Mouse (Mus musculus) embryonic facial prominence, embryonic 11.5 days (tissue): Measurements from ENCODE around the gene Brix1. TPM values are rescaled to one million over a fixed set of nuclear protein-coding genes. Genes with fewer than 3 reads are reported as not detected.

Experiments
- ATAC-seq: fragments of 200-750 bp; cut with Nextera tagmentation; replicated peaks from 2 replicates; pipeline ENCODE4 v1.8.0; 2017; ENCODE audit warnings: low read depth; ENCODE audit not compliant: insufficient number of reproducible peaks, low FRiP score, low TSS enrichment
- DNase-seq: peaks from one replicate; pipeline ENCODE4 v3.0.0-alpha.2; 2015; ENCODE audit warnings: low spot score
- H3K27ac ChIP-seq: fragments of 300-500 bp; sonication (generic); replicated peaks from 2 replicates; pipeline ENCODE4 v1.5.1; 2014; ENCODE audit warnings: mild to moderate bottlenecking, low read depth, low read length, control low read depth
- H3K27me3 ChIP-seq: fragments of 300-500 bp; sonication (generic); 2 replicates; pipeline ENCODE4 v1.6.1; 2014; ENCODE audit warnings: mild to moderate bottlenecking, low read length, moderate library complexity, mixed read lengths; ENCODE audit not compliant: control insufficient read depth, insufficient read depth
- H3K36me3 ChIP-seq: fragments of 300-500 bp; sonication (generic); replicated peaks from 2 replicates; pipeline ENCODE4 v1.6.1; 2014; ENCODE audit warnings: low read depth, mild to moderate bottlenecking, low read length, moderate library complexity, mixed read lengths; ENCODE audit not compliant: control insufficient read depth, insufficient read depth
- H3K4me1 ChIP-seq: fragments of 300-500 bp; sonication (generic); 2 replicates; pipeline ENCODE4 v1.6.1; 2014; ENCODE audit warnings: low read length, mixed read lengths; ENCODE audit not compliant: control insufficient read depth, insufficient read depth
- H3K4me2 ChIP-seq: fragments of 300-500 bp; sonication (generic); 2 replicates; pipeline ENCODE4 v1.6.1; 2014; ENCODE audit warnings: low read depth, mild to moderate bottlenecking, control low read depth, low read length, moderate library complexity
- H3K4me3 ChIP-seq: fragments of 300-500 bp; sonication (generic); 2 replicates; pipeline ENCODE4 v1.5.1; 2014; ENCODE audit warnings: low read depth, low read length, control low read depth
- H3K9ac ChIP-seq: fragments of 300-500 bp; sonication (generic); replicated peaks from 2 replicates; pipeline ENCODE4 v1.6.1; 2014; ENCODE audit warnings: mild to moderate bottlenecking, control low read depth, low read length
- H3K9me3 ChIP-seq: fragments of 300-500 bp; sonication (generic); replicated peaks from 2 replicates; pipeline ENCODE4 v1.6.1; 2016; ENCODE audit warnings: mild to moderate bottlenecking, low read length, inconsistent platforms, mixed read lengths; ENCODE audit not compliant: control insufficient read depth
- WGBS: fragments of 180-500 bp; shearing (Covaris S2); extraction: QIAGEN DNeasy Blood & Tissue Kit; methylation state at CpG from one replicate; pipeline ENCODE4 v1.1.7; 2014; 5-methylcytosine and 5-hydroxymethylcytosine counted together
- polyA plus RNA-seq: library from polyadenylated mRNA; unstranded; fragments of >200 nt; fragmentation: Nextera tagmentation; extraction: Ambion mirVana; gene quantifications from 2 replicates; pipeline ENCODE4 v1.2.1, GENCODE M21; 2014

Gene Brix1
- polyA plus RNA-seq, 1 experiment from 2014 or later: 185 TPM

DNA sequence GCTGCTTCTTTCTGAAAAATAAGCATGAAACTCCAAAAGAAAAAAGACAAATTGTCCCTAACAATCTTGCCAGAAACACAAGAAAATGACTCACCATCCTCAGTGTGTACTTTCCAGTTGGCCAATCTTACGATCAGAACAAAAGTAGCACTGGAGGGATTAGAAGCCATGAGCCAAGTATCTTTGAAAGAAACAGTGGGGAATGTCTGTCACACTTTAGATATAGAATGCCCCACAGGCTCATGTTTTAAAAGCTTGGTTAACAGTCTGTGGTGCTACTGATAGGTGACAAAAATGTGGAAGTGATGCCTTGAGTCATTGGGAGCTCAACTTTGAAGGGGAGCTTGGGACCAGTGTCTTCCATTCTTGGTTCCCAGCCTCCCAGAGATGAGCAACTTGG is 43.5 kb downstream of the Brix1 start:
- H3K27me3 ChIP-seq: no peaks in the 10 kb centered on the region
- no peak overlapping the region for H3K4me3 ChIP-seq
- H3K4me1 ChIP-seq: no peaks in the 10 kb centered on the region
- no peaks in the 10 kb centered on the region for H3K36me3 ChIP-seq
- H3K4me2 ChIP-seq: no peak overlapping the region
- WGBS: 95% methylated on average over 1 of the region's 1 CpGs
- DNase-seq (no peak), ATAC-seq (no peak)
- H3K9ac ChIP-seq: no peak overlapping the region
- no peak overlapping the region for H3K27ac ChIP-seq
- no peaks in the 10 kb centered on the region for H3K9me3 ChIP-seq

DNA sequence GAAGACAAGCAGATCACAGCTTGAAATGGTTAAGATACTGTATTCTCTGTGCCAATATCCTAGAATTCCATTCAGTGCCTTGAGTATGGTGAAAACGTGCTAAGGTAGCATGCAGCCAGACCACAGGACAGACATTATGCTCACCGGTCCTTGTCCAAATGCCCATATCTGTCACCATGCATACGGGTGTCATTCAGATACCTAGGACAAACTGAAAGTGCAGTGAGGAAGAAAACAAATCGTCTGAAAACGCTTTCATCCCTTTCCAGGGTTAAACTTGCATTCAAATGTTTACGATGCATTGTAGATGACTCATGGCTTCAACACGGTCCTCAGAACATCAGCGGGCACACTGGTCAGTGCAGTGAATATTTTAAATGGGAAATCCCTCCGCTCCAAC is 44.3 kb downstream of the Brix1 start:
- Histone ChIP-seq H3K36me3 (no peaks in the 10 kb centered on the region), H3K27me3 (no peaks in the 10 kb centered on the region), H3K9me3 (no peaks in the 10 kb centered on the region), H3K27ac (no peak overlapping the region), H3K4me3 (no peak overlapping the region), H3K4me1 (no peaks in the 10 kb centered on the region), H3K9ac (no peak overlapping the region), H3K4me2 (no peak overlapping the region)
- DNase-seq (no peak), ATAC-seq (no peak)
- 92% methylated on average over 9 of the region's 9 CpGs for WGBS

DNA sequence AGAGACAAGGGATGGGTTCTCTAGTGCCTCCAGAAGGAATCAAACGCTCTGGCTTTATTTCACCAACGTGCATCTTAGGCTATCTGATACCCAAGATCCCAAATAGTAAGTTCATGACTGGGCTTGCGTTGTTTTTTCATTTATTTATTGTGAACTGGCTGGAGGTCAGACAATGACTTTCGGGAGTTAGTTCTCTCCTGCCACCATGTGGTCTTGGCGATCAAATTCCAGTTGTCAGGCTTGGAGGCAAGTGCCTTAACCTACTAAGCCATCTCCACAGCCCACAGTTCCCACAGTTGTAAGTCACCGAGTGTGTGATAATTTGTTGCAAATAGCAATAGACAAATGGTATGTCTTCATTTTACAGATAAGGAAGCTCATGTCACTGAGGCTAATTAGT is 45.8 kb downstream of the Brix1 start:
- H3K27ac ChIP-seq: no peak overlapping the region
- H3K9ac ChIP-seq: no peak overlapping the region
- DNase-seq: no peak
- 78% methylated on average over 6 of the region's 6 CpGs for WGBS
- H3K27me3 ChIP-seq: no peaks in the 10 kb centered on the region
- H3K4me3 ChIP-seq: no peak overlapping the region
- no peaks in the 10 kb centered on the region for H3K4me1 ChIP-seq
- H3K36me3 ChIP-seq: no peaks in the 10 kb centered on the region
- H3K9me3 ChIP-seq: no peaks in the 10 kb centered on the region
- no peak for ATAC-seq
- no peak overlapping the region for H3K4me2 ChIP-seq

DNA sequence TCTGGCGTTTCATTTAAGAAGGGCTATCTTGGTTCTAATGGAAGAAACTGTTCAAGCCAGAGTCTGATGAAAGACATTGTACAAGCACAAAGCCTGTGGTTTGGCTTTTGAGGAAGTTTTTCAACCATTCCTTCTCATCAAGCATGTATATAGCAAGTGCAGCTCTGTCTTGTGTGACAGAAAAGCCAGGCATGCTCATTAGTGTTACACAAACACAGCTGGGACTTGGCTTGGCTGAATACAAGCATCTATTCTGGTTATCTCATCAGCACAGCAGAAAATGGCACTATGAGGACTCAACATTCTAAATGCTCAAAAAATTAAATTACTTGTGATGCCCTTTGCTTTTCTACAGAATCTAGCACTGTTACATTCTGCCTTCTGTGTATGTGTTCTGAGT is 48.9 kb downstream of the Brix1 start:
- DNase-seq (no peak), ATAC-seq (no peak)
- Histone ChIP-seq H3K27me3 (no peaks in the 10 kb centered on the region), H3K4me3 (no peak overlapping the region), H3K9ac (no peak overlapping the region), H3K4me1 (no peaks in the 10 kb centered on the region), H3K27ac (no peak overlapping the region), H3K36me3 (no peaks in the 10 kb centered on the region), H3K4me2 (no peak overlapping the region), H3K9me3 (no peaks in the 10 kb centered on the region)
- WGBS: 83% methylated on average over 1 of the region's 1 CpGs

DNA sequence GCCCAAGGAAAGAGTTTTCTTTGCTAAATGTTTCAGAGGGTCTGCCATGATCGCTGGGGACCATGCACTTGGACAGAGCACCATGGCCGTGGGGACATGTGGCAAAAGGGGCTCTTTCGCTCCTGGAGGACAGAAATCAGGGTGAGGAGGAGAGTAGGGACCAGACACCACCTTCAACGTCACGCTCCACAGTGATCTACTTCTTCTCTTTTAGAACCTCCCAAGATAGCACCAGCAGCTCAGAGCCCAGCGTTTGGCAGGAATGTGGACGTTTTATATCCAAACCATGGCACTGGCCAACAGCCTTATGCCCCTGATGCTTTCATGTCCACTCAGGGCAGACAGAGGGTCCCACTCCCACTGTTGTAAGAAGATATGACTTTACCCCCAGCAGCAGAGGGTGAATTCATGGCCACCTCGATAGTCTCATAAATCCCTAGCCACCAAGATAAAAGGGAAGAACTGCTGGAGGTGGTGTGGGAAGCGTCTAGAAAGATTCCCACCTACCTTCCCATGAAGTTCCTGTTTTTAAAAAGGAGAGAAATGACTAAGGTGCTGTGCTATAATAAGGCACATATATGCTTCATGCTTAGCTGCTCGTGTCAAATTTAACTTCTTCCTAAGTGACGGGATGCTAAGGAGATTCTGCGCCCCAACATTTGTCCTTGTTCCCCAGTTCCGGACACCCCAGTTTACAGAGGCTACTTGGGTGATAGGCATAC is 59.0 kb downstream of the Brix1 start:
- DNase-seq (no peak), ATAC-seq (no peak)
- Histone ChIP-seq H3K4me3 (no peak overlapping the region), H3K4me2 (no peak overlapping the region), H3K27ac (no peak overlapping the region), H3K27me3 (no peaks in the 10 kb centered on the region), H3K9ac (no peak overlapping the region), H3K36me3 (no peaks in the 10 kb centered on the region), H3K4me1 (no peaks in the 10 kb centered on the region), H3K9me3 (no peaks in the 10 kb centered on the region)
- 91% methylated on average over 13 of the region's 13 CpGs for WGBS

DNA sequence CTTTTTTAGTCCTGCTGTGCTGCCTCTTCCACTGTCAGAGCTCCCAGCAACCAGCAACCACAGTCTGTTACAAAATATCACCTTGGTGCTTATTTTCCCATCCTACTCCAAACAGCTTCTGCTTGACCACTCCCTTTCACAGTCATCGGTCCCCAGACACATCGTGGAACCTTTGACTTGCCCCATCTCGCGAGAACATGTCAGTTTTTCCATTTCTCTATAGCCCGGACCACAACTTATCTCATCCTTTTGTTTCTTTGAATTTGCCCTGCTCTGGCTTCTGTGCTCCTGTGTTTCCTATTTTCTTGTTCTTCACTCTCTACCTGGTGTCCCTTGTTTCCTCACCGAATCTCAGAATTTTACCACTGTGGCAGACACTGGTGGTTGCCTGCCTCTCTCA is 59.6 kb downstream of the Brix1 start:
- Histone ChIP-seq H3K27ac (no peak overlapping the region), H3K9ac (no peak overlapping the region), H3K27me3 (no peaks in the 10 kb centered on the region), H3K4me2 (no peak overlapping the region), H3K4me3 (no peak overlapping the region), H3K4me1 (no peaks in the 10 kb centered on the region), H3K36me3 (no peaks in the 10 kb centered on the region), H3K9me3 (no peaks in the 10 kb centered on the region)
- DNase-seq (no peak), ATAC-seq (no peak)
- 89% methylated on average over 6 of the region's 6 CpGs for WGBS

Other genes with a start within 250 kb of the Brix1 start
- not detected in 2 replicates for gene Gm21973, start 160.6 kb downstream of the Brix1 start, polyA plus RNA-seq
- not detected in 2 replicates for gene Agxt2, start 127.4 kb downstream of the Brix1 start, polyA plus RNA-seq
- gene Dnajc21, start 15.4 kb downstream of the Brix1 start, polyA plus RNA-seq: 14.3 and 18.2 TPM in 2 replicates
- 31.2 and 34.1 TPM in 2 replicates for gene Rad1, start 71 bp upstream of the Brix1 start, polyA plus RNA-seq
- not detected in 2 replicates for gene Ttc23l, start 72.7 kb upstream of the Brix1 start, polyA plus RNA-seq
- 76.4 and 92.0 TPM in 2 replicates for gene Rai14, start 228.7 kb upstream of the Brix1 start, polyA plus RNA-seq